Mouse (Mus musculus): ENCODE measurements at regions not wholly inside any gene's neighbourhood (a gene's known extent, or its start where the extent isn't known, plus 50 kb on each side); places are given as distances from the start of the nearest gene placed in this dataset.

GRCm38 (mm10) chr9:30697533-30697932 is 224.7 kb downstream of the Adamts15 start:
- H3K27ac ChIP-seq (ENCODE audit: insufficient read depth, low read depth) = no peak overlapping the region
- H3K4me2 ChIP-seq (ENCODE audit: insufficient read depth, low read depth, poor library complexity, severe bottlenecking) = no peak overlapping the region
- in situ Hi-C loops (cut with MboI; ENCODE audit: low pct_ligation_motif_present, low pct_unique_long_range_greater_than_20kb, low sequenced_read_pairs) (no loop called here), dilution Hi-C loops (cut with MboI; ENCODE audit: extremely low pct_ligation_motif_present, extremely low pct_unique_long_range_greater_than_20kb, low sequenced_read_pairs) (no loop called here)
- H3K79me2 ChIP-seq (replicated peaks; ENCODE audit: control insufficient read depth, extremely low read depth, insufficient read depth, poor library complexity, severe bottlenecking) = no peaks in the 10 kb centered on the region
- no peaks in the 10 kb centered on the region for H3K9me3 ChIP-seq (replicated peaks; ENCODE audit: low read length)
- H3K27me3 ChIP-seq (replicated peaks) = no peaks in the 10 kb centered on the region
- no peaks in the 10 kb centered on the region for H3K4me1 ChIP-seq (ENCODE audit: control insufficient read depth in 1 of 2, insufficient read depth in 2 of 2)
- no peak for TF ChIP-seq PAX5 (IDR thresholded peaks at IDR 0.05; ENCODE audit: low read length)
- no peak for TF ChIP-seq EP300 (IDR thresholded peaks at IDR 0.05; ENCODE audit: low read length)
- no peak for TF ChIP-seq SIN3A (IDR thresholded peaks at IDR 0.05; ENCODE audit: low read length)
- TF ChIP-seq POLR2AphosphoS2 (IDR thresholded peaks at IDR 0.05; ENCODE audit: low read depth, low read length) = no peak
- TF ChIP-seq KAT2A (IDR thresholded peaks at IDR 0.05; ENCODE audit: insufficient replicate concordance, low read length) = no peak
- no peak for TF ChIP-seq USF2 (conservative IDR thresholded peaks at IDR 0.05; ENCODE audit: low read depth, low read length)
- no peak for TF ChIP-seq MAX (IDR thresholded peaks at IDR 0.05; ENCODE audit: low read length)
- TF ChIP-seq CHD1 (IDR thresholded peaks at IDR 0.05; ENCODE audit: low read depth, low read length) = no peak
- no peak for TF ChIP-seq UBTF (IDR thresholded peaks at IDR 0.05; ENCODE audit: low read depth, low read length)
- TF ChIP-seq USF1 (IDR thresholded peaks at IDR 0.05; ENCODE audit: low read depth, low read length) = no peak
- no peak for TF ChIP-seq CTCF (conservative IDR thresholded peaks at IDR 0.05 in 1 of 2, IDR thresholded peaks at IDR 0.05 in 1 of 2; ENCODE audit: low read depth in 2 of 2, low read length in 2 of 2)
- H3K9ac ChIP-seq (ENCODE audit: insufficient read depth, low read depth) = no peak overlapping the region
- H3K36me3 ChIP-seq (replicated peaks in 1 of 2; ENCODE audit: control insufficient read depth in 1 of 2, insufficient read depth in 1 of 2, low read length in 1 of 2) = no peaks in the 10 kb centered on the region
- H3K4me3 ChIP-seq (replicated peaks in 1 of 3; ENCODE audit: low read depth in 2 of 3, low read length in 2 of 3, poor library complexity in 1 of 3) = no peak overlapping the region
- no peak for DNase-seq (ENCODE audit: extremely low read depth)

- no peaks in the 10 kb centered on the region for H3K79me2 ChIP-seq (replicated peaks; ENCODE audit: control insufficient read depth, extremely low read depth, insufficient read depth, poor library complexity, severe bottlenecking)
- no peak overlapping the region for H3K9ac ChIP-seq (ENCODE audit: insufficient read depth, low read depth)
- dilution Hi-C loops (cut with MboI; ENCODE audit: extremely low pct_ligation_motif_present, extremely low pct_unique_long_range_greater_than_20kb, low sequenced_read_pairs) = no loop called here
- in situ Hi-C loops (cut with MboI; ENCODE audit: low pct_ligation_motif_present, low pct_unique_long_range_greater_than_20kb, low sequenced_read_pairs) = no loop called here
- no peaks in the 10 kb centered on the region for H3K36me3 ChIP-seq (replicated peaks in 1 of 2; ENCODE audit: control insufficient read depth in 1 of 2, insufficient read depth in 1 of 2, low read length in 1 of 2)
- peaks cover 11% of the 10 kb centered on the region for H3K9me3 ChIP-seq (replicated peaks; ENCODE audit: low read length)
- no peak overlapping the region for H3K4me3 ChIP-seq (replicated peaks in 1 of 3; ENCODE audit: low read depth in 2 of 3, low read length in 2 of 3, poor library complexity in 1 of 3)
- no peak for TF ChIP-seq ZKSCAN1 (IDR thresholded peaks at IDR 0.05; ENCODE audit: borderline replicate concordance, low read depth, low read length)
- no peak for TF ChIP-seq ZMIZ1 (IDR thresholded peaks at IDR 0.05; ENCODE audit: low read depth, low read length)
- no peak for TF ChIP-seq ELF1 (IDR thresholded peaks at IDR 0.05; ENCODE audit: low read depth, low read length)
- TF ChIP-seq UBTF (IDR thresholded peaks at IDR 0.05; ENCODE audit: low read depth, low read length) = no peak
- TF ChIP-seq IRF4 (IDR thresholded peaks at IDR 0.05; ENCODE audit: low read depth, low read length) = no peak
- no peak for TF ChIP-seq NELFE (IDR thresholded peaks at IDR 0.05; ENCODE audit: low read depth, low read length)
- H3K4me1 ChIP-seq (ENCODE audit: control insufficient read depth in 1 of 2, insufficient read depth in 2 of 2) = no peaks in the 10 kb centered on the region
- no peak for DNase-seq (ENCODE audit: extremely low read depth)
- no peak overlapping the region for H3K27ac ChIP-seq (ENCODE audit: insufficient read depth, low read depth)
- no peaks in the 10 kb centered on the region for H3K27me3 ChIP-seq (replicated peaks)
- H3K4me2 ChIP-seq (ENCODE audit: insufficient read depth, low read depth, poor library complexity, severe bottlenecking) = no peak overlapping the region
Measured at GRCm38 (mm10) chr9:30668095-30668494, 241.2 kb downstream of the Snx19 start.

GRCm38 (mm10) chr9:30662456-30662855 is 235.5 kb downstream of the Snx19 start:
- no peak overlapping the region for H3K9ac ChIP-seq (ENCODE audit: insufficient read depth, low read depth)

More at GRCm38 (mm10) chr9:30662456-30662855, 235.5 kb downstream of the Snx19 start:
- no peaks in the 10 kb centered on the region for H3K4me1 ChIP-seq (ENCODE audit: control insufficient read depth in 1 of 2, insufficient read depth in 2 of 2)
- no peaks in the 10 kb centered on the region for H3K27me3 ChIP-seq (replicated peaks)
- no peak for TF ChIP-seq USF1 (IDR thresholded peaks at IDR 0.05; ENCODE audit: low read depth, low read length)
- TF ChIP-seq GABPA (IDR thresholded peaks at IDR 0.05; ENCODE audit: insufficient replicate concordance, low read depth, low read length) = no peak
- no peak for TF ChIP-seq PAX5 (IDR thresholded peaks at IDR 0.05; ENCODE audit: low read length)
- no peak for TF ChIP-seq HCFC1 (IDR thresholded peaks at IDR 0.05; ENCODE audit: low read depth, low read length)
- no peak for TF ChIP-seq ZNF384 (IDR thresholded peaks at IDR 0.05; ENCODE audit: low read depth, low read length)
- TF ChIP-seq ELF1 (IDR thresholded peaks at IDR 0.05; ENCODE audit: low read depth, low read length) = no peak
- no peak for TF ChIP-seq NELFE (IDR thresholded peaks at IDR 0.05; ENCODE audit: low read depth, low read length)
- no peak for TF ChIP-seq EP300 (IDR thresholded peaks at IDR 0.05; ENCODE audit: low read length)
- TF ChIP-seq ETS1 (conservative IDR thresholded peaks at IDR 0.05; ENCODE audit: low read depth, low read length) = no peak
- TF ChIP-seq ZC3H11A (IDR thresholded peaks at IDR 0.05; ENCODE audit: low read depth, low read length) = no peak
- no peak for TF ChIP-seq MXI1 (IDR thresholded peaks at IDR 0.05; ENCODE audit: low read depth, low read length)
- no peak for TF ChIP-seq TBP (conservative IDR thresholded peaks at IDR 0.05; ENCODE audit: low read depth, low read length)
- TF ChIP-seq CHD1 (IDR thresholded peaks at IDR 0.05; ENCODE audit: low read depth, low read length) = no peak
- no peak for TF ChIP-seq MEF2A (IDR thresholded peaks at IDR 0.05; ENCODE audit: borderline replicate concordance, low read depth, low read length)
- no peak for TF ChIP-seq SMC3 (IDR thresholded peaks at IDR 0.05; ENCODE audit: low read depth, low read length)
- TF ChIP-seq POLR2AphosphoS2 (IDR thresholded peaks at IDR 0.05; ENCODE audit: low read depth, low read length) = no peak
- TF ChIP-seq SIN3A (IDR thresholded peaks at IDR 0.05; ENCODE audit: low read length) = no peak
- no peaks in the 10 kb centered on the region for H3K79me2 ChIP-seq (replicated peaks; ENCODE audit: control insufficient read depth, extremely low read depth, insufficient read depth, poor library complexity, severe bottlenecking)
- no peak overlapping the region for H3K4me2 ChIP-seq (ENCODE audit: insufficient read depth, low read depth, poor library complexity, severe bottlenecking)
- no peak for DNase-seq (ENCODE audit: extremely low read depth)
- H3K9me3 ChIP-seq (replicated peaks; ENCODE audit: low read length) = peaks cover 2% of the 10 kb centered on the region
- in situ Hi-C loops (cut with MboI; ENCODE audit: low pct_ligation_motif_present, low pct_unique_long_range_greater_than_20kb, low sequenced_read_pairs) (no loop called here), dilution Hi-C loops (cut with MboI; ENCODE audit: extremely low pct_ligation_motif_present, extremely low pct_unique_long_range_greater_than_20kb, low sequenced_read_pairs) (no loop called here)
- H3K4me3 ChIP-seq (replicated peaks in 1 of 3; ENCODE audit: low read depth in 2 of 3, low read length in 2 of 3, poor library complexity in 1 of 3) = no peak overlapping the region
- no peaks in the 10 kb centered on the region for H3K36me3 ChIP-seq (replicated peaks in 1 of 2; ENCODE audit: control insufficient read depth in 1 of 2, insufficient read depth in 1 of 2, low read length in 1 of 2)
- no peak overlapping the region for H3K27ac ChIP-seq (ENCODE audit: insufficient read depth, low read depth)

Data from CH12.LX (cell line).